Mouse (Mus musculus): ENCODE data around the gene Herc1. TPM values are rescaled to one million over a fixed set of nuclear protein-coding genes. Genes with fewer than 3 reads are reported as not detected.

Gene Herc1
- total RNA-seq, 4 experiments from 2014 or later: 31.0 to 42.2 (median 34.1) TPM

DNA sequence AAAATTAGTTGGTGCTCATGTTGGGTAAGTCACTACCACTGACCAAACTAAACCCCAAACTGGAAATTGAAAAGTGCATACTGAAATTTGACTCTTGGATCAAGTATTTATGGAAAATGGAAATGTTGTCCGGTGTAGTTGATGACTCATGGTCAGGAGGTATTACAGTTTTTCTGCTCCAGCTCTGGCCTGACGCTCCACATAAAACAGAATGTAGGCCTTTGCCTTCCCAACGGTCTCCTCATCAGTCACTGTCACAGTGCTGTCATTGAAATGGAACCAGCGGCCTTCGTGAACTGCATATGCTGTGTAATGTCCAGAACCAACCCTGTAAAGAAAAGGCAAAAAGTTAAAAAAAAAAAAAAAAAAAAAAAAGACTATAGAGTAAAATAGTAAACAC, 168.0 kb downstream of the Herc1 start:
- no peak for DNase-seq (ENCODE audit: low spot score in 2 of 2)

DNA sequence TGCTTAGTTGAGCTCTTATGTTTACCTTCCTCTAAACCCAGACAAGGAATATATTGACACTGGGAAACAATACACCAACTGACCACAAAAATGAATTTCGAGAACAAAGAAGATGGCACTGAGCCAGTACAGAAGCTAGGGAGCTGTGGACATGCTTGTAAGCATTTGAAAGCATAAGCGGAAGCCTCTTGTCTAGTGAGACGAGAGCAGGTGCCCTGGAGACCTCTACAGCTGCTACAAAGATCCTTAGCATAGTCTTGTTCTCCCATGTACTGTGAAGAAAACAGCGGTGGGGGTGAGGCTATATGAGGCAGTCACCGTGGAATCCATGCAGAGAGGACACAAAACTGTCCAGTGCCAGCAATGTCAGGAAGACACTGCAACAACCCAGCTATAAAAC, 168.7 kb downstream of the Herc1 start:
- no peak for DNase-seq (ENCODE audit: low spot score in 2 of 2)

DNA sequence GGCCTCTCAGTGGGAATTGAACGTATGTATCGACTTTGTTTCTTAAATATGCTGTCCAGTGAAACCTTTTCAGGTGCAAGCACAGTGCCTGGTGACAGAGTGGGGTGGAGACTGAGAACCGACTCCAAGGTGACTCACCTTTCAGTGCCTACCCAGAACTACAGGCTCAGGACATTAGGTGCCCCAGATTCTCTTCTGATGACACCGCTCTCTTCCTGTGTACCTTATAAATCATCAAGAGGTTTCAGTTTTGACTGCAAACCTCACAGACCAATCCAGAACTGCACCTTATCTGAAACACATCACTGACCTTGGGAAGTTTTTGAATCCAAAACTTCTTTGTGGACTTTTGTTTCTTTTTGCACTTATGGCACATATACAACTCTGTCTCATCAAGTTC, 170.0 kb downstream of the Herc1 start:
- no peak for DNase-seq (ENCODE audit: low spot score in 2 of 2)

DNA sequence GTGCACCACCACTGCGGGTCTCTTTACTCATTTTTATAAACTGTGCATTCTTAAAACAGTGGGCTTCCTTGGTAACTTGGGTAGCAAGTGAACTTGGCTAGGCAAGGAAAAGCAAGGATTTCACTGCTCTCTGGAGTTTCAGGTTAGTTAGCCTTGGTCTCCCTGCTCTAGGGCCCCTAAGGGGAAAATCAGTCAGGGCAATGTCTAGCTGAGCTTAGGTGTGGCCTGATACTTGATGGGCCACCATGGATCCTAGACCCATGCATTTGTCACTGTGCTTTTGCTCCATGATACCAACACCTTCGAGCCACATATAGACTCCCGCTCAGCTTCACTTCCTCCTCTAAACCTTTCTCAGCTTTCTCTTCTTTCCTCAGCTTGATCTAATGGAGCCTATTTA, 171.3 kb downstream of the Herc1 start:
- no peak for DNase-seq (ENCODE audit: low spot score in 2 of 2)

DNA sequence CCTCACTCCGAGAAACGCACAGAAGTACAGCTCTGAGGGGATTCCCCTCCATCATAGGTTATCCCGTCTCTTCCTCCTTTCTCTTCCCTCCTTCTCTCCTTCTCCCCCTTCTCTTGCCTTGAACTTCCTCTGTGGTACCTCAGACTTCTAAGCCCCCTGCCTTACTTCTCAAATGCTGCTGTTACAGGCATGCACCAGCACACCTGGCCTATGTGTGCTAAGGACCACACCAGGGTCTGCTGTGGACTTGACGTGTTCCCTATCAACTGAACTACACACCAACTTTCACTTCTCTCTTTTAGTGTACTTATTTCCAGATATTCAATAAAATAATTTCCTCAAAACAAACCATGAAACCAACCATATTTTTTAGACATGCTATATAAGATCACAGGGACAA, 192.5 kb downstream of the Herc1 start:
- DNase-seq (ENCODE audit: low spot score in 2 of 2): no peak

Other genes starting within 250 kb of the Herc1 start
- gene Snx1, start 223.9 kb upstream of the Herc1 start, total RNA-seq (2022): 10 to 100 TPM in 3 of 4 experiments, 1 to 10 TPM in 1; 9.0 to 11.0 (median 10.5) TPM
- gene Ciao2a, start 223.8 kb upstream of the Herc1 start, total RNA-seq (2022): 10 to 100 TPM; 51.2 to 64.6 (median 61.2) TPM
- 10 to 100 TPM; 28.1 to 36.2 (median 34.1) TPM for gene Dapk2, start 192.2 kb upstream of the Herc1 start, total RNA-seq (2022)
- gene Fbxl22, start 164.1 kb downstream of the Herc1 start, total RNA-seq (2022): 1 to 10 TPM; 1.7 to 2.6 (median 2.5) TPM
- 10 to 100 TPM; 11.4 to 20.8 (median 13.5) TPM for gene Usp3, start 242.7 kb downstream of the Herc1 start, total RNA-seq (2022)

Measured in gastrocnemius, adult 8-10 months (tissue).